Mouse (Mus musculus) embryonic facial prominence, embryonic 12.5 days (tissue): ENCODE data around the gene Exosc3. TPM values are rescaled to one million over a fixed set of nuclear protein-coding genes. Genes with fewer than 3 reads are reported as not detected.
"Not testable (repeated sequence)": the region's sequence is repeated elsewhere in the genome, so short reads cannot be mapped to it uniquely, and the experiment has no call there.

ENCODE experiments used
- ATAC-seq: fragments of 200-750 bp; cut with Nextera tagmentation; 2 replicates; pipeline ENCODE4 v1.8.0; 2017; ENCODE audit not compliant: insufficient number of reproducible peaks, insufficient read depth, low FRiP score, low TSS enrichment
- H3K27ac ChIP-seq: fragments of 300-500 bp; sonication (generic); 2 replicates; pipeline ENCODE4 v1.5.1; 2016; ENCODE audit warnings: mild to moderate bottlenecking
- H3K27me3 ChIP-seq: fragments of 300-500 bp; sonication (generic); 2 replicates; pipeline ENCODE4 v1.6.1; 2016; ENCODE audit warnings: mild to moderate bottlenecking, moderate library complexity
- H3K36me3 ChIP-seq: fragments of 300-500 bp; sonication (generic); 2 replicates; pipeline ENCODE4 v1.6.1; 2016; ENCODE audit warnings: mild to moderate bottlenecking
- H3K4me1 ChIP-seq: fragments of 300-500 bp; sonication (generic); 2 replicates; pipeline ENCODE4 v1.6.1; 2016
- H3K4me2 ChIP-seq: fragments of 300-500 bp; sonication (generic); replicated peaks from 2 replicates; pipeline ENCODE4 v1.6.1; 2016; ENCODE audit warnings: mild to moderate bottlenecking, moderate library complexity
- H3K4me3 ChIP-seq: fragments of 300-500 bp; sonication (generic); 2 replicates; pipeline ENCODE4 v1.5.1; 2016; ENCODE audit warnings: mild to moderate bottlenecking
- H3K9ac ChIP-seq: fragments of 300-500 bp; sonication (generic); 2 replicates; pipeline ENCODE4 v1.6.1; 2016; ENCODE audit warnings: mild to moderate bottlenecking, moderate library complexity
- H3K9me3 ChIP-seq: fragments of 300-500 bp; sonication (generic); 2 replicates; pipeline ENCODE4 v1.6.1; 2016; ENCODE audit warnings: mild to moderate bottlenecking, moderate library complexity
- WGBS: fragments of 180-500 bp; shearing (Covaris S2); methylation state at CpG from one replicate; pipeline ENCODE4 v1.1.7; 2016; 5-methylcytosine and 5-hydroxymethylcytosine counted together
- polyA plus RNA-seq: library from polyadenylated mRNA; unstranded; fragments of >200 nt; fragmentation: Nextera tagmentation; extraction: Ambion mirVana; gene quantifications from 2 replicates; pipeline ENCODE4 v1.2.1, GENCODE M21; 2016

Exosc3 gene
- polyA plus RNA-seq = 83.8 and 86.3 TPM in 2 replicates

GRCm38 (mm10) chr4:45342286-45343155 is at the start of gene Exosc3:
TSS of gene Exosc3 (minus strand) at chr4:45342732.
- H3K27ac ChIP-seq = peak within 1 kb of the TSS; percentile 97
- peak; percentile 78 for ATAC-seq
- H3K4me1 ChIP-seq = peaks cover 12% of the 10 kb centered on the region
- H3K4me3 ChIP-seq = peak within 1 kb of the TSS; percentile 97
- H3K4me2 ChIP-seq = peak within 1 kb of the TSS; percentile 77
- H3K9me3 ChIP-seq = no peaks in the 10 kb centered on the region
- H3K36me3 ChIP-seq = 0 out of 2 replicates have a peak, but pooled peaks cover 3% of the 10 kb centered on the region
- no peaks in the 10 kb centered on the region for H3K27me3 ChIP-seq
- under 1% methylated on average over 68 of the region's 76 CpGs for WGBS
- H3K9ac ChIP-seq = peak within 1 kb of the TSS; percentile 97

- no peak for ATAC-seq
- no peaks in the 10 kb centered on the region for H3K27me3 ChIP-seq
- 70% methylated on average over 4 of the region's 4 CpGs for WGBS
- H3K9ac ChIP-seq = no peak overlapping the region
- no peak overlapping the region for H3K27ac ChIP-seq
- no peak overlapping the region for H3K4me2 ChIP-seq
- no peaks in the 10 kb centered on the region for H3K4me1 ChIP-seq
- H3K36me3 ChIP-seq = peaks cover 4% of the 10 kb centered on the region; the same call in 1 of the 2 replicates
- H3K9me3 ChIP-seq = no peaks in the 10 kb centered on the region
- H3K4me3 ChIP-seq = no peak overlapping the region
Measured at GRCm38 (mm10) chr4:45392099-45392498, 49.6 kb upstream of the Exosc3 start.

- H3K9ac ChIP-seq, H3K27me3 ChIP-seq, H3K4me3 ChIP-seq, H3K27ac ChIP-seq, H3K9me3 ChIP-seq, ATAC-seq, H3K36me3 ChIP-seq, H3K4me1 ChIP-seq, H3K4me2 ChIP-seq: not testable (repeated sequence)
- 91% methylated on average over 5 of the region's 5 CpGs for WGBS
Measured at GRCm38 (mm10) chr4:45387296-45387695, 44.8 kb upstream of the Exosc3 start.

- H3K27ac ChIP-seq, H3K27me3 ChIP-seq, H3K9ac ChIP-seq, H3K9me3 ChIP-seq, ATAC-seq, H3K36me3 ChIP-seq, H3K4me3 ChIP-seq, H3K4me1 ChIP-seq, H3K4me2 ChIP-seq: not testable (repeated sequence)
- 76% methylated on average over 2 of the region's 2 CpGs for WGBS
Measured at GRCm38 (mm10) chr4:45382133-45382532, 39.6 kb upstream of the Exosc3 start.

GRCm38 (mm10) chr4:45380903-45381580 is 38.5 kb upstream of the Exosc3 start:
- not testable (repeated sequence) for H3K27me3 ChIP-seq, H3K4me1 ChIP-seq, ATAC-seq, H3K9me3 ChIP-seq, H3K36me3 ChIP-seq, H3K4me2 ChIP-seq, H3K9ac ChIP-seq, H3K27ac ChIP-seq, H3K4me3 ChIP-seq
- 87% methylated on average over 10 of the region's 10 CpGs for WGBS

- H3K27me3 ChIP-seq = no peaks in the 10 kb centered on the region
- no peak overlapping the region for H3K9ac ChIP-seq
- no peaks in the 10 kb centered on the region for H3K4me1 ChIP-seq
- H3K9me3 ChIP-seq = no peaks in the 10 kb centered on the region
- no peak for ATAC-seq
- 83% methylated on average over 4 of the region's 4 CpGs for WGBS
- peaks cover 46% of the 10 kb centered on the region for H3K36me3 ChIP-seq
- H3K4me3 ChIP-seq = no peak overlapping the region
- no peak overlapping the region for H3K4me2 ChIP-seq
- H3K27ac ChIP-seq = no peak overlapping the region
Measured at GRCm38 (mm10) chr4:45376573-45376972, 34.0 kb upstream of the Exosc3 start.

- 90% methylated on average over 5 of the region's 5 CpGs for WGBS
Measured at GRCm38 (mm10) chr4:45374879-45375278, 32.3 kb upstream of the Exosc3 start.

GRCm38 (mm10) chr4:45371261-45371660 is 28.7 kb upstream of the Exosc3 start:
- 76% methylated on average over 3 of the region's 3 CpGs for WGBS
- no peak for ATAC-seq
- H3K4me2 ChIP-seq = no peak overlapping the region

More at GRCm38 (mm10) chr4:45374879-45375278, 32.3 kb upstream of the Exosc3 start:
- no peak overlapping the region for H3K4me2 ChIP-seq
- no peaks in the 10 kb centered on the region for H3K4me1 ChIP-seq
- H3K36me3 ChIP-seq = peaks cover 53% of the 10 kb centered on the region
- H3K9me3 ChIP-seq = no peaks in the 10 kb centered on the region
- no peak for ATAC-seq
- no peak overlapping the region for H3K9ac ChIP-seq
- H3K27ac ChIP-seq = no peak overlapping the region
- no peak overlapping the region for H3K4me3 ChIP-seq
- no peaks in the 10 kb centered on the region for H3K27me3 ChIP-seq

GRCm38 (mm10) chr4:45356653-45357052 is 14.1 kb upstream of the Exosc3 start:
- H3K4me2 ChIP-seq = no peak overlapping the region
- H3K27me3 ChIP-seq = no peaks in the 10 kb centered on the region
- H3K36me3 ChIP-seq = peaks cover 13% of the 10 kb centered on the region; the same call in 1 of the 2 replicates
- H3K4me3 ChIP-seq = no peak overlapping the region
- H3K27ac ChIP-seq = no peak overlapping the region
- no peaks in the 10 kb centered on the region for H3K9me3 ChIP-seq
- no peak overlapping the region for H3K9ac ChIP-seq
- H3K4me1 ChIP-seq = no peaks in the 10 kb centered on the region
- 91% methylated on average over 3 of the region's 3 CpGs for WGBS
- ATAC-seq = no peak

More at GRCm38 (mm10) chr4:45371261-45371660, 28.7 kb upstream of the Exosc3 start:
- no peak overlapping the region for H3K4me3 ChIP-seq
- no peaks in the 10 kb centered on the region for H3K9me3 ChIP-seq
- H3K9ac ChIP-seq = no peak overlapping the region
- H3K36me3 ChIP-seq = peaks cover 47% of the 10 kb centered on the region
- H3K27me3 ChIP-seq = no peaks in the 10 kb centered on the region
- H3K4me1 ChIP-seq = no peaks in the 10 kb centered on the region
- H3K27ac ChIP-seq = no peak overlapping the region

- Histone ChIP-seq H3K27me3 (no peaks in the 10 kb centered on the region), H3K36me3 (no peaks in the 10 kb centered on the region), H3K4me1 (peaks cover 12% of the 10 kb centered on the region), H3K9ac (peak within 1 kb of the TSS; percentile 97), H3K27ac (peak within 1 kb of the TSS; percentile 97), H3K4me2 (peak within 1 kb of the TSS; percentile 77), H3K4me3 (peak within 1 kb of the TSS; percentile 97), H3K9me3 (no peaks in the 10 kb centered on the region)
- ATAC-seq = peak; percentile 91
- WGBS = 2% methylated on average over 38 of the region's 42 CpGs
Measured at GRCm38 (mm10) chr4:45341669-45342249, 773 bp downstream of the Exosc3 start, which contains the start of gene Dcaf10. TSS of gene Dcaf10 (plus strand) at chr4:45342101.

- WGBS = 64% methylated on average over 9 of the region's 9 CpGs
- peak overlapping the region; percentile 97; the same call in 1 of the 2 replicates for H3K4me3 ChIP-seq
- H3K27ac ChIP-seq = peak overlapping the region; percentile 97; the same call in 1 of the 2 replicates
- peaks cover 12% of the 10 kb centered on the region for H3K4me1 ChIP-seq
- H3K9ac ChIP-seq = peak overlapping the region; percentile 97; the same call in 1 of the 2 replicates
- no peaks in the 10 kb centered on the region for H3K27me3 ChIP-seq
- H3K9me3 ChIP-seq = no peaks in the 10 kb centered on the region
- peak overlapping the region; percentile 77 for H3K4me2 ChIP-seq
- no peaks in the 10 kb centered on the region for H3K36me3 ChIP-seq
- no peak for ATAC-seq
Measured at GRCm38 (mm10) chr4:45341226-45341625, 1.3 kb downstream of the Exosc3 start.
